Mouse (Mus musculus) embryonic facial prominence, embryonic 11.5 days (tissue): ENCODE measurements around the gene Gm13695. TPM values are rescaled to one million over a fixed set of nuclear protein-coding genes. Genes with fewer than 3 reads are reported as not detected.
"Not testable (repeated sequence)": the region's sequence is repeated elsewhere in the genome, so short reads cannot be mapped to it uniquely, and the experiment has no call there.

Experiments
- ATAC-seq: fragments of 200-750 bp; cut with Nextera tagmentation; replicated peaks from 2 replicates; pipeline ENCODE4 v1.8.0; 2017; ENCODE audit warnings: low read depth; ENCODE audit not compliant: insufficient number of reproducible peaks, low FRiP score, low TSS enrichment
- DNase-seq: peaks from one replicate; pipeline ENCODE4 v3.0.0-alpha.2; 2015; ENCODE audit warnings: low spot score
- H3K27ac ChIP-seq: fragments of 300-500 bp; sonication (generic); replicated peaks from 2 replicates; pipeline ENCODE4 v1.5.1; 2014; ENCODE audit warnings: mild to moderate bottlenecking, low read depth, low read length, control low read depth
- H3K27me3 ChIP-seq: fragments of 300-500 bp; sonication (generic); 2 replicates; pipeline ENCODE4 v1.6.1; 2014; ENCODE audit warnings: mild to moderate bottlenecking, low read length, moderate library complexity, mixed read lengths; ENCODE audit not compliant: control insufficient read depth, insufficient read depth
- H3K36me3 ChIP-seq: fragments of 300-500 bp; sonication (generic); replicated peaks from 2 replicates; pipeline ENCODE4 v1.6.1; 2014; ENCODE audit warnings: low read depth, mild to moderate bottlenecking, low read length, moderate library complexity, mixed read lengths; ENCODE audit not compliant: control insufficient read depth, insufficient read depth
- H3K4me1 ChIP-seq: fragments of 300-500 bp; sonication (generic); 2 replicates; pipeline ENCODE4 v1.6.1; 2014; ENCODE audit warnings: low read length, mixed read lengths; ENCODE audit not compliant: control insufficient read depth, insufficient read depth
- H3K4me2 ChIP-seq: fragments of 300-500 bp; sonication (generic); 2 replicates; pipeline ENCODE4 v1.6.1; 2014; ENCODE audit warnings: low read depth, mild to moderate bottlenecking, control low read depth, low read length, moderate library complexity
- H3K4me3 ChIP-seq: fragments of 300-500 bp; sonication (generic); 2 replicates; pipeline ENCODE4 v1.5.1; 2014; ENCODE audit warnings: low read depth, low read length, control low read depth
- H3K9ac ChIP-seq: fragments of 300-500 bp; sonication (generic); replicated peaks from 2 replicates; pipeline ENCODE4 v1.6.1; 2014; ENCODE audit warnings: mild to moderate bottlenecking, control low read depth, low read length
- H3K9me3 ChIP-seq: fragments of 300-500 bp; sonication (generic); replicated peaks from 2 replicates; pipeline ENCODE4 v1.6.1; 2016; ENCODE audit warnings: mild to moderate bottlenecking, low read length, inconsistent platforms, mixed read lengths; ENCODE audit not compliant: control insufficient read depth
- WGBS: fragments of 180-500 bp; shearing (Covaris S2); extraction: QIAGEN DNeasy Blood & Tissue Kit; methylation state at CpG from one replicate; pipeline ENCODE4 v1.1.7; 2014; 5-methylcytosine and 5-hydroxymethylcytosine counted together
- polyA plus RNA-seq: library from polyadenylated mRNA; unstranded; fragments of >200 nt; fragmentation: Nextera tagmentation; extraction: Ambion mirVana; gene quantifications from 2 replicates; pipeline ENCODE4 v1.2.1, GENCODE M21; 2014

Gene Gm13695
- polyA plus RNA-seq, 1 experiment from 2014 or later = not detected

DNA sequence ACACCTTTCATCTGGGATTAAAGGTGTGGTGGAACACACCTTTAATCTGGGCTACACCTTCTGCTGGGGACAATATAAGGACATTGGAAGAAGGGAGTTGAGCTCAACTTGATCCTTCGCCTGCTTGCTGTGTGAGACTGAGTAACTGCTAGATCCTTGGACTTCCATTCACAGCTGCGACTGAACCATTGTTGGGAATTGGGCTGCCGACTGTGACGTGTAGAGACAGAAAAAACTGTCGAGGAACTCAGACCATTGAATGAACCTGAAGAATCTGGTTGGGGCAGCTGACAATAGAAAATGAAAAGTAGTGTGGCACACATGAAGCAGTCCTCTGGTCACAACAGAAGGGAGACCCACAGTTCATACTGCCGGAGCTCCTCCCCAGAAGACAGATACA, 11.5 kb downstream of the Gm13695 start, which contains the start of gene Gm13694:
Gene Gm13694, plus strand, starts transcription at position 301 of the 400 bp plus-strand sequence.
- not testable (repeated sequence) for H3K27me3 ChIP-seq, DNase-seq, H3K27ac ChIP-seq, ATAC-seq, H3K9me3 ChIP-seq, H3K36me3 ChIP-seq, H3K4me1 ChIP-seq, H3K4me2 ChIP-seq, H3K9ac ChIP-seq, H3K4me3 ChIP-seq
- no CpG with 5 or more reads among the region's 6 CpGs for WGBS

DNA sequence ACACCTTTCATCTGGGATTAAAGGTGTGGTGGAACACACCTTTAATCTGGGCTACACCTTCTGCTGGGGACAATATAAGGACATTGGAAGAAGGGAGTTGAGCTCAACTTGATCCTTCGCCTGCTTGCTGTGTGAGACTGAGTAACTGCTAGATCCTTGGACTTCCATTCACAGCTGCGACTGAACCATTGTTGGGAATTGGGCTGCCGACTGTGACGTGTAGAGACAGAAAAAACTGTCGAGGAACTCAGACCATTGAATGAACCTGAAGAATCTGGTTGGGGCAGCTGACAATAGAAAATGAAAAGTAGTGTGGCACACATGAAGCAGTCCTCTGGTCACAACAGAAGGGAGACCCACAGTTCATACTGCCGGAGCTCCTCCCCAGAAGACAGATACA, 17.3 kb downstream of the Gm13695 start, which contains the start of gene Gm13697:
Gene Gm13697, plus strand, starts transcription at position 301 of the 400 bp plus-strand sequence.
- not testable (repeated sequence) for H3K4me2 ChIP-seq, H3K4me3 ChIP-seq, H3K4me1 ChIP-seq, H3K9me3 ChIP-seq, H3K36me3 ChIP-seq, DNase-seq, H3K27ac ChIP-seq, ATAC-seq, H3K9ac ChIP-seq, H3K27me3 ChIP-seq
- no CpG with 5 or more reads among the region's 6 CpGs for WGBS

DNA sequence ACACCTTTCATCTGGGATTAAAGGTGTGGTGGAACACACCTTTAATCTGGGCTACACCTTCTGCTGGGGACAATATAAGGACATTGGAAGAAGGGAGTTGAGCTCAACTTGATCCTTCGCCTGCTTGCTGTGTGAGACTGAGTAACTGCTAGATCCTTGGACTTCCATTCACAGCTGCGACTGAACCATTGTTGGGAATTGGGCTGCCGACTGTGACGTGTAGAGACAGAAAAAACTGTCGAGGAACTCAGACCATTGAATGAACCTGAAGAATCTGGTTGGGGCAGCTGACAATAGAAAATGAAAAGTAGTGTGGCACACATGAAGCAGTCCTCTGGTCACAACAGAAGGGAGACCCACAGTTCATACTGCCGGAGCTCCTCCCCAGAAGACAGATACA, 23.1 kb downstream of the Gm13695 start, which contains the start of gene Gm13691:
Gene Gm13691, plus strand, starts transcription at position 301 of the 400 bp plus-strand sequence.
- not testable (repeated sequence) for H3K4me1 ChIP-seq, H3K9me3 ChIP-seq, H3K36me3 ChIP-seq, H3K27me3 ChIP-seq, H3K4me2 ChIP-seq, DNase-seq, ATAC-seq, H3K9ac ChIP-seq, H3K27ac ChIP-seq, H3K4me3 ChIP-seq
- WGBS = no CpG with 5 or more reads among the region's 6 CpGs

DNA sequence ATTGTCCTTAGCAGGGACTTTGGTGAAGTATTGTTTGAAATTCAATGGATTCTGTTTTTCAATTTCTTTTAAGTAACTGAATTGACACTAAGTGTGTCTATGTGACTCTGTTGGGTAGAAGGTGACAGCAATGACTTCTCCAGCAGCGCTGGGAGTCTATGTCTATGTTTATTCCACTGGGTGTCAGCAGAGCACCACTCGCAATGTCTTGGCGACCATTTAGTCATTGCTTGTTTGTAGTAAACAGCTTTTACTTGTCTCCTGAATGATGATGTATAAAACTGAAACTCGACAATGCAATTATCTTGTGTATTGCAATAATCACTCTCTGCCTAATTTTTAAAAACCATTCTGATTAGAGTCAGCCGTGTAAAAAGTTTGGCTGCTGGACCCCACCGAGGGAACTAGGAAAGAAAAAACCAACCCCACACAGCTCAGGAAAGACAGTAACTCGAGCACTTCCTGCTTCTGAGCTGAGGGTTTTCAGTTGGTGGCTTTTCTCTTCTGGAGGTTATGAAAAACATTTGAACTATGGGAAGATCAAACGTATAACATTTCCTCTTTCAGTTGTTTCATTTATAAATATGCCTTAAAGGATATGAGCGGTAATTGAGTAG, 26.6 kb downstream of the Gm13695 start:
- WGBS = 34% methylated on average over 6 of the region's 9 CpGs
- not testable (repeated sequence) for H3K27ac ChIP-seq, H3K27me3 ChIP-seq, H3K9ac ChIP-seq, H3K36me3 ChIP-seq, H3K4me3 ChIP-seq, H3K4me1 ChIP-seq, H3K9me3 ChIP-seq, ATAC-seq, H3K4me2 ChIP-seq
- DNase-seq = peak; percentile 54

DNA sequence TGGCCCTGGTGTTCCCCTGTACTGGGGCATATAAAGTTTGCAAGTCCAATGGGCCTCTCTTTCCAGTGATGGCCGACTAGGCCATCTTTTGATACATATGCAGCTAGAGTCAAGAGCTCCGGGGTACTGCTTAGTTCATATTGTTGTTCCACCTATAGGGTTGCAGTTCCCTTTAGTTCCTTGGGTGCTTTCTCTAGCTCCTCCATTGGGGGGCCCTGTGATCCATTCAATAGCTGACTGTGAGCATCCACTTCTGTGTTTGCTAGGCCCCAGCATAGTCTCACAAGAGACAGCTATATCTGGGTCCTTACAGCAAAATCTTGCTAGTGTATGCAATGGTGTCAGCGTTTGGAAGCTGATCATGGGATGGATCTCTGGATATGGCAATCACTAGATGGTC, 27.4 kb downstream of the Gm13695 start:
- not testable (repeated sequence) for DNase-seq, H3K4me1 ChIP-seq, H3K27me3 ChIP-seq, H3K27ac ChIP-seq, H3K4me3 ChIP-seq, H3K9me3 ChIP-seq, ATAC-seq, H3K4me2 ChIP-seq, H3K36me3 ChIP-seq, H3K9ac ChIP-seq
- WGBS = no CpG with 5 or more reads among the region's 3 CpGs

DNA sequence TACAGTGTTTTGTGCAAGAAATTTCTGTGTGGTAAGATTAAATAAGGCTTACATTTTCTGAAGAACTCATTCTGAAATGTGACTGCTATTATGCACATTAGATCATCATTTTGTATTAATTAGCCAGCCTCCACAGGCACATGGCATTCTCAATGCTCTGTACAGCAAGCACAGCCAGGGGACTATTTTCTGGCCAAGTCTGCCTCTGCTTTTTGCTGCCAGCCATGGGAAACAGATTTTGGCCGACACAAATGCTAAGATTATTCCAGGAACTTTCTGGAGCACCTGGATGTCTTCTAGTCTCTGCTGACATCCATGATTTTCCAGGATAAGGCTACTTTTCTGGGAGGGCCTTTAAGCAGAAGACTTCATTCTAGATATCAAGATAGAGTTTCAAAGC, 41.8 kb downstream of the Gm13695 start:
- no peak overlapping the region for H3K4me3 ChIP-seq
- no peaks in the 10 kb centered on the region for H3K27me3 ChIP-seq
- ATAC-seq (no peak), DNase-seq (no peak)
- no peak overlapping the region for H3K27ac ChIP-seq
- no peaks in the 10 kb centered on the region for H3K4me1 ChIP-seq
- no peaks in the 10 kb centered on the region for H3K36me3 ChIP-seq
- H3K9me3 ChIP-seq = no peaks in the 10 kb centered on the region
- no peak overlapping the region for H3K4me2 ChIP-seq
- H3K9ac ChIP-seq = no peak overlapping the region
- WGBS = 66% methylated on average over 1 of the region's 1 CpGs

DNA sequence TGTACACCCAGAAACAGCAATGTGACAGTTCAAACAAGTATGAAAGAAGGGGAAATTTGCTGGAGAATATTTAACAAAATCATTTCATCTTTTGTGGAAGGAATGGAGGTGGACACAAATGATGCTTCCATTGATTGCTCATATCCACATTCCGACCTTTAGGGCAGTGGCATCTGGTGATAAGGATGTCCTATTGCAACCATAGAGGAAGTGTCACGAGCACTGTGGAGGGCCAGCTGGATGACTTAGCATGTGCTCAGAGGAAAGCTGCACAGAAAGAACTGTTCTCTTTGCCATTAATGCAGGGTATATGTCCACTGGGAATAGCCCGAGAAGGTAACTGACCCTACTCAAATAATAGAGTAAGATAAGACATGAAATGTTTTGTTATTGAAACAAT, 42.7 kb downstream of the Gm13695 start:
- DNase-seq = no peak
- Histone ChIP-seq H3K4me3 (no peak overlapping the region), H3K27me3 (no peaks in the 10 kb centered on the region), H3K27ac (no peak overlapping the region), H3K4me1 (no peaks in the 10 kb centered on the region), H3K4me2 (no peak overlapping the region), H3K36me3 (no peaks in the 10 kb centered on the region), H3K9ac (no peak overlapping the region), H3K9me3 (no peaks in the 10 kb centered on the region)
- WGBS = 72% methylated on average over 3 of the region's 3 CpGs
- ATAC-seq = no peak

DNA sequence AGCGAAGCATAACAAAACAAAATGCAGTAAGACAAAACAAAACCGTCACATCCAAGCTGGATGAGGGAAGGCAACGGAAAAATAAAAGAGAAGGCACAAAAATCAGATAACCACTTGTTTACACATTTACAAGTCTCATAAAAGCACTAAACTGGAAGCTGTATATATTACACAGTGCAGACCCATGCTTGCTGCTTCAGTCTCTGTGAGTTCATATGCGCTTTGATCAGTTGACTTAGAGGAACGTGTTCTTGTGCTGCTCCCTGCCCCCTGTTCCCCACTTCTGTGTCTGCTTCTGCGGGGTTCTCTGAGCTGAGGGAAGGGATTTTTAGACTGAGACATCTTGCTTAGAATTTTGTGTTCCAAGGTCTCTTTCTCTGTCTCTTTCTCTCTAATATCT, 47.5 kb downstream of the Gm13695 start:
- H3K9me3 ChIP-seq = no peaks in the 10 kb centered on the region
- H3K27me3 ChIP-seq = no peaks in the 10 kb centered on the region
- ATAC-seq (no peak), DNase-seq (no peak)
- 72% methylated on average over 6 of the region's 6 CpGs for WGBS
- H3K4me1 ChIP-seq = no peaks in the 10 kb centered on the region
- no peak overlapping the region for H3K9ac ChIP-seq
- no peak overlapping the region for H3K4me2 ChIP-seq
- H3K27ac ChIP-seq = no peak overlapping the region
- no peak overlapping the region for H3K4me3 ChIP-seq
- no peaks in the 10 kb centered on the region for H3K36me3 ChIP-seq
